Mouse (Mus musculus) hindbrain, embryonic 11.5 days (tissue): ENCODE data around the gene Wnk3. TPM values are rescaled to one million over a fixed set of nuclear protein-coding genes. Genes with fewer than 3 reads are reported as not detected.

Source experiments
- ATAC-seq: fragments of 200-750 bp; cut with Nextera tagmentation; 2 replicates; pipeline ENCODE4 v1.8.0; 2017; ENCODE audit warnings: mild to moderate bottlenecking, moderate TSS enrichment, moderate library complexity; ENCODE audit not compliant: low FRiP score
- DNase-seq: peaks from one replicate; pipeline ENCODE4 v3.0.0-alpha.2; 2015; ENCODE audit warnings: low spot score
- H3K27ac ChIP-seq: fragments of 300-500 bp; sonication (generic); 2 replicates; pipeline ENCODE4 v1.5.1; 2014; ENCODE audit warnings: mild to moderate bottlenecking, low read depth, low read length
- H3K27me3 ChIP-seq: fragments of 300-500 bp; sonication (generic); 2 replicates; pipeline ENCODE4 v1.6.1; 2014; ENCODE audit warnings: mild to moderate bottlenecking, low read length, moderate library complexity, mixed read lengths; ENCODE audit not compliant: control insufficient read depth, insufficient read depth
- H3K36me3 ChIP-seq: fragments of 300-500 bp; sonication (generic); 2 replicates; pipeline ENCODE4 v1.6.1; 2014; ENCODE audit warnings: mild to moderate bottlenecking, low read length, moderate library complexity, mixed read lengths; ENCODE audit not compliant: control insufficient read depth, insufficient read depth
- H3K4me1 ChIP-seq: fragments of 300-500 bp; sonication (generic); replicated peaks from 2 replicates; pipeline ENCODE4 v1.6.1; 2014; ENCODE audit warnings: low read length, mixed read lengths; ENCODE audit not compliant: control insufficient read depth, insufficient read depth
- H3K4me2 ChIP-seq: fragments of 300-500 bp; sonication (generic); replicated peaks from 2 replicates; pipeline ENCODE4 v1.6.1; 2014; ENCODE audit warnings: mild to moderate bottlenecking, low read depth, low read length
- H3K4me3 ChIP-seq: fragments of 300-500 bp; sonication (generic); 2 replicates; pipeline ENCODE4 v1.5.1; 2014; ENCODE audit warnings: low read depth, low read length
- H3K9ac ChIP-seq: fragments of 300-500 bp; sonication (generic); 2 replicates; pipeline ENCODE4 v1.6.1; 2014; ENCODE audit warnings: low read depth, low read length
- H3K9me3 ChIP-seq: fragments of 300-500 bp; sonication (generic); 2 replicates; pipeline ENCODE4 v1.6.1; 2016; ENCODE audit warnings: low read length; ENCODE audit not compliant: control insufficient read depth
- WGBS: fragments of 180-500 bp; shearing (Covaris S2); extraction: QIAGEN DNeasy Blood & Tissue Kit; methylation state at CpG from one replicate; pipeline ENCODE4 v1.1.7; 2014; 5-methylcytosine and 5-hydroxymethylcytosine counted together
- polyA plus RNA-seq: library from polyadenylated mRNA; unstranded; fragments of >200 nt; fragmentation: Nextera tagmentation; extraction: Ambion mirVana; gene quantifications from 2 replicates; pipeline ENCODE4 v1.2.1, GENCODE M21; 2014

Gene Wnk3
- polyA plus RNA-seq, 1 experiment from 2014 or later: 20.5 TPM

- Histone ChIP-seq H3K9ac (peak within 1 kb of the TSS; percentile 63), H3K27me3 (peaks cover 2% of the 10 kb centered on the region; the same call in 1 of the 2 replicates), H3K4me2 (peak within 1 kb of the TSS; percentile 58), H3K27ac (peak within 1 kb of the TSS; percentile 48), H3K36me3 (no peaks in the 10 kb centered on the region), H3K4me1 (no peaks in the 10 kb centered on the region), H3K9me3 (no peaks in the 10 kb centered on the region), H3K4me3 (peak within 1 kb of the TSS; percentile 61)
- ATAC-seq (peak; percentile 94), DNase-seq (peak; percentile 84)
- WGBS: 17% methylated on average over 37 of the region's 56 CpGs
These were observed 146.1 kb downstream of the Wnk3 start, which contains the start of gene Fam120c for GRCm38 (mm10) chrX:151343761-151344500. TSS of gene Fam120c (plus strand) at chrX:151344175.

- peak overlapping the region; percentile 63 for H3K9ac ChIP-seq
- H3K36me3 ChIP-seq: no peaks in the 10 kb centered on the region
- DNase-seq: no peak
- H3K4me2 ChIP-seq: peak overlapping the region; percentile 58
- H3K4me3 ChIP-seq: peak overlapping the region; percentile 61
- no peaks in the 10 kb centered on the region for H3K9me3 ChIP-seq
- WGBS: 27% methylated on average over 22 of the region's 33 CpGs
- no peaks in the 10 kb centered on the region for H3K4me1 ChIP-seq
- H3K27ac ChIP-seq: peak overlapping the region; percentile 48; the same call in 1 of the 2 replicates
- ATAC-seq: peak; percentile 68
- H3K27me3 ChIP-seq: peaks cover 2% of the 10 kb centered on the region; the same call in 1 of the 2 replicates
These were observed 146.7 kb downstream of the Wnk3 start for GRCm38 (mm10) chrX:151344501-151344984.

GRCm38 (mm10) chrX:151345333-151346125 is 147.7 kb downstream of the Wnk3 start:
- 44% methylated on average over 11 of the region's 11 CpGs for WGBS
- no peak overlapping the region for H3K27ac ChIP-seq
- H3K9me3 ChIP-seq: no peaks in the 10 kb centered on the region
- no peak for DNase-seq
- peak overlapping the region; percentile 58 for H3K4me2 ChIP-seq
- peak overlapping the region; percentile 61; the same call in 1 of the 2 replicates for H3K4me3 ChIP-seq
- H3K9ac ChIP-seq: no peak overlapping the region
- no peaks in the 10 kb centered on the region for H3K36me3 ChIP-seq
- H3K27me3 ChIP-seq: peaks cover 2% of the 10 kb centered on the region; the same call in 1 of the 2 replicates
- ATAC-seq: no peak
- no peaks in the 10 kb centered on the region for H3K4me1 ChIP-seq

- Histone ChIP-seq H3K36me3 (no peaks in the 10 kb centered on the region), H3K4me3 (no peak overlapping the region), H3K4me1 (no peaks in the 10 kb centered on the region), H3K9me3 (no peaks in the 10 kb centered on the region), H3K4me2 (no peak overlapping the region), H3K27me3 (no peaks in the 10 kb centered on the region), H3K27ac (no peak overlapping the region), H3K9ac (no peak overlapping the region)
- ATAC-seq: no peak
- no peak for DNase-seq
These were observed 149.4 kb downstream of the Wnk3 start for GRCm38 (mm10) chrX:151347278-151347677.

- no peak for ATAC-seq
These were observed 151.4 kb downstream of the Wnk3 start for GRCm38 (mm10) chrX:151349322-151349721.

More at GRCm38 (mm10) chrX:151349322-151349721, 151.4 kb downstream of the Wnk3 start:
- Histone ChIP-seq H3K27ac (no peak overlapping the region), H3K36me3 (no peaks in the 10 kb centered on the region), H3K4me1 (no peaks in the 10 kb centered on the region), H3K4me3 (no peak overlapping the region), H3K9ac (no peak overlapping the region), H3K4me2 (no peak overlapping the region), H3K27me3 (no peaks in the 10 kb centered on the region), H3K9me3 (no peaks in the 10 kb centered on the region)
- WGBS: 88% methylated on average over 5 of the region's 5 CpGs
- no peak for DNase-seq

Other genes starting within 250 kb of the Wnk3 start
- 48.7 and 50.3 TPM in 2 replicates for gene Gnl3l, start 180.8 kb upstream of the Wnk3 start, polyA plus RNA-seq
- 8.0 and 9.3 TPM in 2 replicates for gene Fgd1, start 151.9 kb upstream of the Wnk3 start, polyA plus RNA-seq
- 39.1 and 43.1 TPM in 2 replicates for gene Tsr2, start 101.5 kb upstream of the Wnk3 start, polyA plus RNA-seq
- 2.9 and 3.4 TPM in 2 replicates for gene Fam120c, start 146.1 kb downstream of the Wnk3 start, polyA plus RNA-seq